Mouse (Mus musculus) retina, postnatal 1 day (tissue): Measurements from ENCODE around the gene Egflam.

Source experiments
- DNase-seq: peaks from one replicate; pipeline ENCODE4 v3.0.0-alpha.2; 2012

Gene Egflam

DNA sequence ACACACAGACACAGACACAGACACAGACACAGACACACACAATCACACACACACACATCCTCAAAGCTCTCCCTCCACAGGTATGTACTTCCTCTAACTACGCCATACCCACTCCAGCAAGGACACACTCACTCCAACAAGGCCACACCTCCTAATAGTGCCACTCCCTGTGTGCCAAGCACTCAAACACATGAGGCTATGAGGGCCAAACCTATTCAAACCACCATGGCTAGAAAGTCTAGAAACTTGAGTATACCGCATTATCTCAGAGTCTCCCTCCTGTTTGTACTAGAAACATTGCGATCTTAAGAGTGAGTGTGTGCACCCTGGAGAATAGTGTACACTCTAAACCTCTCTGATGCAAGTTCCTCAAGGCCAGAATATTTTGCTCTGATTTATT is 182.3 kb downstream of the Egflam start:
- DNase-seq: no peak

DNA sequence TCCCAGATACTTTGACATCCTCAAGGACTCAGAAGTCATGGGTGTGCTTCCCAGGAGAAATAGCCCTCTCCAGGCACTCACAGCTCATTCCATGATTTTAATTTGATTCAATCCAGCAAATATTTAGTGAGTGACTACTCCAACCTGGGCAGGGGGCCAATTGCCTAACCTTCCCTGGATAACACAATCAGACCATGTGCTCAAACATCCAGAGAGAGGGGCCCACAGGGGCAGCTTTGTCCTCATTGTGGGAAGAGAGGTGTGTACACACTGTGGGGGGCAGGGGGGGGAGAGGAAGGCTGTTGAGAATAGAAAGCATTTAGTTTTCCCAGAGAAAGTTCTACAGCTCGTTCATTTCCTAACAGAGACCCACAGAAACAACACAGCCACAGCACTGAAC is 184.5 kb downstream of the Egflam start:
- DNase-seq: peak; percentile 77

- no peak for DNase-seq
Observed at GRCm38 (mm10) chr15:7208180-7208579, 190.0 kb downstream of the Egflam start.

GRCm38 (mm10) chr15:7207292-7207691 is 190.9 kb downstream of the Egflam start:
- DNase-seq: no peak

DNA sequence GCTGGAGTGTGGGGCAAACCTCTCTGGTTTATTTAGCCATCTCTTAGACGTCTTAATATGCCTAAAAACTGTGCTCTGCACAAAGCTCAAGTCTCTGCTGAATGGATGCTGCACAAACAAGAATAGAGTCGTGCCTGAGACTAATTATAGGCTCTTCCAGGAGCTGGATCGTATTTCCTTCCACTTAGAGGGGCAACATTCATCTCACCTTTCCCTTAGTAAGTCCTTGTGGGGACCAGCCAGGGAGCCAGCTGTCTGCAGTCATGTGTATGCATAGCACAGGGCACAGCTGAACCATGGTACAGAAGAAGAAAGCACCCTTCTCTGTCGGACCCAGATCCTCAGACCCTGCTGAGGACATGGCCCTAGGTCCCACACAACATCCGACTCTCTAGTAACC is 192.1 kb downstream of the Egflam start:
- no peak for DNase-seq

DNA sequence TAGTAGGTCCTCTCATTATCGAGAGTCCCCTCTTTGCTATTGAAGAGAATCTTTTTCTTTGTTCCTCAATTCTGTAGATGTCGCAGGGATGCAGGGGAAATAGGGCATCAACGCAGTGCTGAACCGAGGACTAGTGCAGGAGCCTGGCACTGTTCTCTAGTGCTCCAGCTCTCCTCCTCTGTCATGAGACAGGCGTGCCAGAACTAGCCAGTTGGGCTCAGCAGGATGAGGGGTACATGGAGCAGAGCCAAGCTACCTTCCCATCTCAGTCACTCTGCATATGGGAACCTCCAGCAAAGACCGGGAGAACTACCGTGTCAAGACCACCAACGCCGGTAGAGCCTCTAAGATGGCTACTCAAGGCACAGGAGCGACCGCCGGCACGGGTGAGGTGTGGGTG is 193.3 kb downstream of the Egflam start:
- no peak for DNase-seq

GRCm38 (mm10) chr15:7203606-7204330 is 194.4 kb downstream of the Egflam start:
- no peak for DNase-seq

DNA sequence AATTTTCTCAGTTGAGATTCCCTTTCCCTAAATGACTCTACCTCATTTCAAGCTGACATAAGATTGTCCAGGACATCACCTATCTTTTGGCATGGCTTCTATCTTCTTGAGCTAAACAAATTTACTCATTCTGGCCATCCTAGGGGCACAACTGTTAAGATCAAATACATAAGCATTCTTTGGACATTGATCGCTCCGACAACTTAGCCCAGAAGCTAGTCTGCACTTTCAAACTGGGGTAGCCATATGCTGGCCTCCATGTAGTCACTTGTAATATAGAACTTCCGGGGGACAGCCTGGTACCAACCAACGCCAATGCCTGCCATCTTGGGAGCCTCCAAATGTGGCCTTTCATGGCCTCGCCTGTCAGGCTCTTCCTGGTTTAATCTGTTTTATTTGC is 195.2 kb downstream of the Egflam start:
- DNase-seq: no peak

DNA sequence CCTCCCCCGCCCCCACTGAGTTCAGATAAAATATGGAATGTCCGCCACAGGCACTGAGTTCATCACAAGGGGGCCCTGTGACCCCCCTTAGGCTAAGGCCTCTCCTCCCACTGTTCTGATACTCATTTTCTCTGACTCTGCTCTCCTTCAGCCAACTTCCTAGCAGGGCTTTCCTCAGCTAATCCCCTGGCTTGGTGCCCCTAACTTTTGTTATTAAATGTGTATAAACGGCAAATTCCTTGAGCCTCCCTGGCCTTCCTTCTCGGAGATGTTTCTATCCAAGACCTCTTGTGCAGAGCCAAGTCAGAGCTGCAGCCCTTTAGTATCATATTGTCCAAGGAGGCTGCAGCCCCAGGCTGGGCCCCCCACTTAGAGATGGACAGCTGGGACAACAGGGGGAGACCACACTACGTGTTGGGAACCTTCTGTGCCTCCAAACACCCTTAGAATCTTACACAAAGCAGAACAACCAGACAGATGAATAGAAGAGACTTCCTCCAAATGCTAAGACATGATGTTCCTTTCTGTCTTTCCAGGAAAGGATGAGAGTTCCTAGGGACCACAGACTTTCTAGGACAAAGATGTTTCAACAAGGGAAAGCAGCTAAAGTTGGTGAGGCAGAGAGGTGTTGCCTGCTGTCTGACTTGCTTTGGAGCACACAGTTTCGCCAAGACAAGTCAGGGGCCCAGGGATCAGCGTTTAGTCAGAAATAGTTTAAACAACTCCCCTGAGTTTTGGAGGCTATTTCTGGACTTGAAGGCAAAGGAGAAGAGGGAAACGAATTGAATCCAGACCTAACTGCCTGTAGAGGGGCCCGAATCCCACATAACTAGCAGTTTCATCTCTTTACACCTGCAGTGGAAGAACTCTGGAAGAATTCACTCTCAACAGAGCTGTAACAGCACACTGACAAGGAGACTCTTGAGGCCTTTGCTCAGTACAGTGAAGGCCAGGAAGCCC is 196.5 kb downstream of the Egflam start:
- no peak for DNase-seq

GRCm38 (mm10) chr15:7200286-7200685 is 197.9 kb downstream of the Egflam start:
- DNase-seq: no peak

DNA sequence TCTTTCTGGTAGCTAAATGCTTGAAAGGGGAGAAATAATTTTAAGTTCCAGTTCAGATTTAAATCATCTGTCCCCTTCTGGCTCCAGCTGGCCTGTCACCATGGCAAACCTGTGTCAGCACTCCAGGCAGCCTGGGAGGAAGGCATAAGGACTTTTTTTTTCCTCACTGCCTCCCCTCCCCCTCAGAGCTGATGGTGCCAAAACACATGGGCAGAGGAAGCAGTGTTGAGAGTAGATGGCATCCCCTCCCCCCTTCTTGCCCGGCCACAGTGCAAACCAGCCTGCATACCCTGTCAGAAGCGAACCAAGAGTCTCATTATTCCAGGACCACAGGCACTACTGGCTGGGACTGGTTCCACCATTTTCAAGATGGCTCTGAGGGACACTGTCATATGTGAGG is 199.4 kb downstream of the Egflam start:
- DNase-seq: peak; percentile 80

DNA sequence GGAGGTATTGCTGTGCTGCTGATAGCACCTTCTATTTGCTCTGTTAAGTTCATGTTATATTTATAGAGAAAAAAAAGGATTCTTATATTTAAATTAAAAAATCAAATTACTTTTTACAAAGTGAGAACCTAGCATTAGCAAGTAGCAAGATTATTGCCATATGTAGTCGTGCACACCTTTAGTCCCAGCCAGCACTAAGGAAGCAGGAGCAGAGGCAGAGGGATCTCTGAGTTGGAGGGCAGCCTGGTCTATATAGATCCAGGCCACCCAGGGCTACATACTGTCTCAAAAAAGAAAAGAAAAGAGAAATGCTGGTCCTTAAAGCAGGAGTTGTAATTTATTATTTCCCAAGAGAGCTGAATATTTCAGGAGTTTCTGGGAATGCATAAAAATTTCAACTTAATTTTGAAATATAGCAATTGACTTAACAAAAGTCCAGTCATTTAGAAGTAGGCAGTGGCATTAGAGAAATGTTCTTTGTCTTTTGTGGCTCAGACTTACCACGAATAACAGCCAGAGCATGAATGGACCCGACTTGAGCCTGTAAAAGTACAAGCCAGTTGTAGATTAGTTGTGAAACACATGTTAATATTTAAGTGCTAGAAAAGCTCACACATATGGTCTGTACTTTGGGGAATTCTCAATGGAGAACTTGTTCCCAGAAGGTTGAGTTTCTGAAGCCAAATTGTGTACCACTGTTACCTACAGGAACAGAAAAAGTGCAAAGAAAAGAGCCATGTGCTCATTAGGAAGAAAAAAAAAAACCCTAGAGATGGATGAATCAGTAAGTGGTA is 200.3 kb downstream of the Egflam start:
- no peak for DNase-seq

GRCm38 (mm10) chr15:7194748-7195221 is 203.4 kb downstream of the Egflam start:
- peak; percentile 73 for DNase-seq

GRCm38 (mm10) chr15:7194147-7194720 is 204.0 kb downstream of the Egflam start:
- peak; percentile 87 for DNase-seq

- DNase-seq: no peak
Observed at GRCm38 (mm10) chr15:7192582-7192981, 205.6 kb downstream of the Egflam start.

DNA sequence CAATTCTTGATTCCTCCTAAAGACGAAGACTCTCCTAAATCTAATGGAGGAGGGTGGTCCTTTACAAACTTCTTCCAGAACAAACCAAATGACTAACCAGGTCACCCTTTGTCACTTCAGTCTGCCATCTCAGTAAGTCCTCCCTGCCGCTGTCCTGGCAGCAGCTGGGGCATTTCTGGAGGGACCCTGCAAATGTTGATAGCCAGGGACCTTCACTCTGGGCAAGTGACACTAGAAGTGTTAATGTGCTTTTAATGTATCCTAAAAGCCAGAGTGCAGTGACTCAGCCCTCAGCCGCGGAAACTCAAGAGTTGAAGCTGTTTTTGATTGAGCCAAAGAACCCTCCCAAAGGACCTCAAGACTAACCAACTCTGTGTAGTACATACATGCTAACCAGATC is 207.1 kb downstream of the Egflam start:
- no peak for DNase-seq

- DNase-seq: no peak
Observed at GRCm38 (mm10) chr15:7189678-7190454, 208.3 kb downstream of the Egflam start.

DNA sequence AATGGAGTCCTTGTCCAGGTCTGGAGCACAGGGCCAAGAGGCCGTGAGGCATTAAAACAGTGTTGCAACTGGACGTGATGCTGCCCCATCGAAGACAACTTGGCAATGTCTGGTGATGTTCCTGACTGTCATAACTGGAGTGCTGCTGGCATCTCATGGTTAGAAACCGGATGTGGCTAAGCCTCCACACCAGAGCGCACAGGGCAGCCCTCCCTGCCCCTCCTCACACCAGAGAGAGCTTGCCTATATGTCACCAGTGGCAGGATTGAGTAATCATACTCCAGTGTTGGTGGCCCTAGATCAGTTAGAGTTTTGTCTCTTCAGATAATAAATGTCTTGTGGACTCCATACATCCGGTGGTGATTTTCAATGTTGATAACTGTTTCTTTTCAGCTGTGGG is 210.5 kb downstream of the Egflam start:
- no peak for DNase-seq

DNA sequence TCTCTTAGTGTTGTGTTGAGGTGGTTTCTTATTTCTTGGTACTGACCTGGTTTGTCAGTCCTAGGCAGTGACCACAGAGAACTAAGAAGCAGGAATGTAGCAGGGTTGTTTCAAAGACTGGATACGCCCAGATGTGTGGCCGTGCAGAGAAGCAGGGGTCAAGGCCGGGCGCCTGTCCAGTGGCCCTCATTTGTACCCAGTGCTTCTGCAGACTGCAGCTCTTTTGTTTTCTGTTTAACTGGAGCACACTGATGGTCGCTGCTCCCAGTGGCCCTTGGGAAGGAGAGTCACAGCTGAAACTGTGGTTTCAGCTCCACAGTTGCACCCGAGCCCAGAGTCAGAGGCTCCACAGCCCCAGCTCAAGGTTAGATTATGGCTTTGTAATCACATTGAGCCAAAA is 217.6 kb downstream of the Egflam start:
- peak; percentile 30 for DNase-seq

DNA sequence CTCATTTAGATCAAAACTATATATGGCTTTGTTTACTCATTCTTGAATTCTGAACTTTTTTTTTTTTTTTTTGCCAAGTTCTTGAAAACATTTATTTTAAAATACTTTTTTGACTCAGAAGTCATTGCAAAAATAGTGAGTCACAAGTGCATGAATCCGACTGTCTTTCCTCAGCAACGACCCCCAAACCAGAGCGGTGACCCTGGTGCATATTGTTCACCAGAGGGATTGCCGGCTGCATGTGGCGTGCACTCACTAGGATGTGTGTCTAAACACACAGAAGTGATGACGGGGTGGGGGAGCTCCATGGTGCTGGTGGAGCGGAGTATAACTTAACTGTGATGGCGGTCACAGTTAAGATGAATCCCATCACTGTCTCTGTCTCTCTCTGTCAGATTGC is 224.4 kb downstream of the Egflam start:
- DNase-seq: no peak

- DNase-seq: no peak
Observed at GRCm38 (mm10) chr15:7173346-7173745, 224.8 kb downstream of the Egflam start.

DNA sequence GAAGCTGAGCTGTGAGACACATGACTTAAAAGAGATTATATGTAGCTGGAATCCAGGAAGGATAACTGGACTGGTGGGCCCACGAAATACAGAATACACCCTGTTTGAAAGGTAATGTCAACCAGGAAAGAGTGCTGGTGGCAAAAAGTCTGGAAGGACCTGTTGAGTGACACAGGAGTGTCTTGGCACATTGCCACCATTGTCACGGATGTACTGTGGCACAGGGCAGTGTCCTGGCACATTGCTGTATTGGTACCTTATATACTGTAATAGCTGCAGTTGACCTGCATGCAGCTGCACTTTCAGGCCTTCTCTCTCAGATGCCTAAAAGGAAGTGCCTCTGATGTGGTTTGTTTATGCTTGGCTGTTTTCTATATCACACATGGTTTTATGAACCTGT is 225.3 kb downstream of the Egflam start:
- DNase-seq: peak; percentile 41
